31 mouse cellular contexts compared by ENCODE assay signal in genomic region chr8:44334323-44334993, GRCm38 (mm10).
DNase-seq lines count a peak whose midpoint lies in the region; ATAC-seq and TF ChIP-seq lines count a peak whose summit lies in the region.
"Had no signal": no experiment of that assay in that cellular context is flagged by ENCODE, and none has a peak within 500 bp of the region (broad histone marks: within the 10 kb centered on the region; RNA-seq: fewer than 3 reads in every experiment).

No protein-coding gene starts in this region.

- H3K9me3 ChIP-seq in embryonic facial prominence, embryonic 14.5 days (ENCODE audit: control insufficient read depth, low read length): no peaks in the 10 kb centered on the region
- no peaks in the 10 kb centered on the region for H3K9me3 ChIP-seq in embryonic facial prominence, embryonic 10.5 days
- H3K9me3 ChIP-seq in hindbrain, embryonic 13.5 days: no peaks in the 10 kb centered on the region
- no peaks in the 10 kb centered on the region for H3K9me3 ChIP-seq in hindbrain, postnatal 0 days (ENCODE audit: low read length)
- H3K9me3 ChIP-seq in midbrain, embryonic 16.5 days (replicated peaks; ENCODE audit: control insufficient read depth, low read length, poor library complexity, severe bottlenecking): no peaks in the 10 kb centered on the region
- H3K9me3 ChIP-seq: embryonic facial prominence, embryonic 13.5 days; heart, embryonic 12.5 days; neural tube, embryonic 13.5 days had no signal

- no peak overlapping the region for H3K27ac ChIP-seq in embryonic facial prominence, embryonic 14.5 days (replicated peaks; ENCODE audit: low read depth, low read length)
- no peak overlapping the region for H3K27ac ChIP-seq in embryonic facial prominence, embryonic 10.5 days (replicated peaks)
- H3K27ac ChIP-seq in hindbrain, embryonic 13.5 days: no peak overlapping the region
- H3K27ac ChIP-seq in hindbrain, postnatal 0 days: no peak overlapping the region
- H3K27ac ChIP-seq in midbrain, embryonic 16.5 days (ENCODE audit: low read length): no peak overlapping the region
- H3K27ac ChIP-seq: embryonic facial prominence, embryonic 13.5 days; liver, embryonic 14.5 days; neural tube, embryonic 13.5 days had no signal

- no peak for ATAC-seq in embryonic facial prominence, embryonic 14.5 days (ENCODE audit: low read depth)
- ATAC-seq in hindbrain, embryonic 13.5 days (ENCODE audit: low FRiP score): peak; percentile 65; the same call in 1 of the 2 replicates
- ATAC-seq in hindbrain, postnatal 0 days: no peak
- ATAC-seq in midbrain, embryonic 16.5 days: peak; percentile 93
- ATAC-seq in megakaryocyte-erythroid progenitor cell, adult 5-6 weeks (replicated peaks; ENCODE audit: low FRiP score, low TSS enrichment, poor library complexity, severe bottlenecking): no peak
- ATAC-seq: intestine, postnatal 0 days had no signal

- no peak for TF ChIP-seq POLR2A in brain, embryonic 14.5 days (IDR thresholded peaks at IDR 0.05; ENCODE audit: borderline replicate concordance, extremely low read depth, insufficient read depth, insufficient read length, poor library complexity, severe bottlenecking)

- H3K4me1 ChIP-seq in embryonic facial prominence, embryonic 14.5 days (ENCODE audit: control insufficient read depth, insufficient read depth, low read length): no peaks in the 10 kb centered on the region
- no peaks in the 10 kb centered on the region for H3K4me1 ChIP-seq in embryonic facial prominence, embryonic 10.5 days
- 0 out of 2 replicates have a peak, but pooled peaks cover 3% of the 10 kb centered on the region for H3K4me1 ChIP-seq in hindbrain, embryonic 13.5 days (replicated peaks)
- no peaks in the 10 kb centered on the region for H3K4me1 ChIP-seq in hindbrain, postnatal 0 days (ENCODE audit: insufficient read depth, low read length)
- 0 out of 2 replicates have a peak, but pooled peaks cover 3% of the 10 kb centered on the region for H3K4me1 ChIP-seq in midbrain, embryonic 16.5 days (ENCODE audit: control insufficient read depth, insufficient read depth, low read length)
- H3K4me1 ChIP-seq: embryonic facial prominence, embryonic 13.5 days; heart, embryonic 12.5 days; neural tube, embryonic 13.5 days had no signal

- WGBS in embryonic facial prominence, embryonic 14.5 days: 66% methylated on average over 6 of the region's 6 CpGs
- 84% methylated on average over 6 of the region's 6 CpGs for WGBS in embryonic facial prominence, embryonic 10.5 days
- WGBS in hindbrain, embryonic 13.5 days: 66% methylated on average over 6 of the region's 6 CpGs
- 57% methylated on average over 6 of the region's 6 CpGs for WGBS in hindbrain, postnatal 0 days
- 50% methylated on average over 6 of the region's 6 CpGs for WGBS in midbrain, embryonic 16.5 days

- TF ChIP-seq CTCF in hindbrain, postnatal 0 days (IDR thresholded peaks at IDR 0.05; ENCODE audit: low read depth): no peak
- TF ChIP-seq CTCF in brain, embryonic 14.5 days (IDR thresholded peaks at IDR 0.05; ENCODE audit: borderline replicate concordance, extremely low read depth, insufficient read depth, insufficient read length): no peak

- no peak overlapping the region for H3K4me2 ChIP-seq in embryonic facial prominence, embryonic 14.5 days (ENCODE audit: low read depth, low read length)
- no peak overlapping the region for H3K4me2 ChIP-seq in hindbrain, embryonic 13.5 days
- H3K4me2 ChIP-seq in hindbrain, postnatal 0 days (ENCODE audit: low read depth, low read length): no peak overlapping the region
- H3K4me2 ChIP-seq in midbrain, embryonic 16.5 days (ENCODE audit: low read length): no peak overlapping the region
- H3K4me2 ChIP-seq: embryonic facial prominence, embryonic 13.5 days; heart, embryonic 12.5 days; neural tube, embryonic 13.5 days had no signal

- H3K4me3 ChIP-seq in embryonic facial prominence, embryonic 14.5 days (ENCODE audit: low read depth, low read length): no peak overlapping the region
- no peak overlapping the region for H3K4me3 ChIP-seq in embryonic facial prominence, embryonic 10.5 days
- H3K4me3 ChIP-seq in hindbrain, embryonic 13.5 days: no peak overlapping the region
- no peak overlapping the region for H3K4me3 ChIP-seq in hindbrain, postnatal 0 days (ENCODE audit: low read length)
- H3K4me3 ChIP-seq in midbrain, embryonic 16.5 days (ENCODE audit: low read depth, low read length): no peak overlapping the region
- H3K4me3 ChIP-seq: embryonic facial prominence, embryonic 13.5 days; erythroblast, embryonic 14.5 days; heart, embryonic 12.5 days; neural tube, embryonic 13.5 days had no signal

- H3K9ac ChIP-seq in embryonic facial prominence, embryonic 14.5 days (ENCODE audit: low read depth, low read length): no peak overlapping the region
- no peak overlapping the region for H3K9ac ChIP-seq in hindbrain, embryonic 13.5 days
- H3K9ac ChIP-seq in hindbrain, postnatal 0 days (replicated peaks; ENCODE audit: low read length): no peak overlapping the region
- H3K9ac ChIP-seq in midbrain, embryonic 16.5 days (ENCODE audit: low read depth, low read length): no peak overlapping the region
- H3K9ac ChIP-seq: embryonic facial prominence, embryonic 13.5 days; heart, embryonic 12.5 days; liver, embryonic 14.5 days; neural tube, embryonic 13.5 days had no signal

- H3K27me3 ChIP-seq in embryonic facial prominence, embryonic 14.5 days (replicated peaks; ENCODE audit: control insufficient read depth, insufficient read depth, low read length): no peaks in the 10 kb centered on the region
- H3K27me3 ChIP-seq in embryonic facial prominence, embryonic 10.5 days (replicated peaks; ENCODE audit: low read depth, poor library complexity, severe bottlenecking): no peaks in the 10 kb centered on the region
- no peaks in the 10 kb centered on the region for H3K27me3 ChIP-seq in hindbrain, embryonic 13.5 days
- H3K27me3 ChIP-seq in hindbrain, postnatal 0 days (ENCODE audit: insufficient read depth, low read length): no peaks in the 10 kb centered on the region
- H3K27me3 ChIP-seq in midbrain, embryonic 16.5 days (ENCODE audit: control insufficient read depth, insufficient read depth, low read depth, low read length): no peaks in the 10 kb centered on the region
- H3K27me3 ChIP-seq: CH12.LX; embryonic facial prominence, embryonic 13.5 days; heart, embryonic 12.5 days; neural tube, embryonic 13.5 days had no signal

- H3K36me3 ChIP-seq in embryonic facial prominence, embryonic 14.5 days (ENCODE audit: control insufficient read depth, insufficient read depth, low read length): no peaks in the 10 kb centered on the region
- no peaks in the 10 kb centered on the region for H3K36me3 ChIP-seq in embryonic facial prominence, embryonic 10.5 days (replicated peaks)
- no peaks in the 10 kb centered on the region for H3K36me3 ChIP-seq in hindbrain, embryonic 13.5 days
- no peaks in the 10 kb centered on the region for H3K36me3 ChIP-seq in hindbrain, postnatal 0 days (ENCODE audit: insufficient read depth, low read length)
- H3K36me3 ChIP-seq in midbrain, embryonic 16.5 days (ENCODE audit: control insufficient read depth, insufficient read depth, low read length): no peaks in the 10 kb centered on the region
- H3K36me3 ChIP-seq: embryonic facial prominence, embryonic 13.5 days; heart, embryonic 12.5 days; neural tube, embryonic 13.5 days had no signal

- peak; percentile 9 for DNase-seq in embryonic facial prominence, embryonic 14.5 days (ENCODE audit: low spot score)
- DNase-seq in embryonic facial prominence, embryonic 10.5 days (ENCODE audit: low spot score): no peak
- DNase-seq in hindbrain, postnatal 0 days (ENCODE audit: low spot score): no peak
- DNase-seq in brain, embryonic 14.5 days (ENCODE audit: low read depth): peak; percentile 71
- DNase-seq in gastrocnemius, postnatal 25 days: no peak
- DNase-seq: adrenal gland, adult 8-10 months; cerebellum, adult 11 months; cerebellum, adult 9-11 months; embryo, embryonic 11 days; gastrocnemius, postnatal 36 days; heart, adult 18-20 months; heart, postnatal 4 days; kidney, adult 9 months; kidney, postnatal 10 days; layer of hippocampus, adult 9-11 months; liver; lung, adult 2 months; lung, postnatal 10 days; right cerebral cortex, postnatal 4 days; thymus, adult 2 months; thymus, postnatal 36 days had no signal

Comparison
In these comparisons a context has a peak if more than half of its experiments do, and no peak if none do; other contexts are left out.
1. ATAC-seq: peak in hindbrain, embryonic 13.5 days (single experiment) and midbrain, embryonic 16.5 days (single experiment); none in embryonic facial prominence, embryonic 14.5 days (single experiment), hindbrain, postnatal 0 days (single experiment) and megakaryocyte-erythroid progenitor cell, adult 5-6 weeks (single experiment).
2. DNase-seq: peak in embryonic facial prominence, embryonic 14.5 days (single experiment) and brain, embryonic 14.5 days (single experiment); none in embryonic facial prominence, embryonic 10.5 days (single experiment), hindbrain, postnatal 0 days (single experiment) and gastrocnemius, postnatal 25 days (single experiment).